Mouse (Mus musculus) central nervous system, embryonic 11.5 days (tissue): ENCODE measurements around the gene Gm21732. TPM values are rescaled to one million over a fixed set of nuclear protein-coding genes. Genes with fewer than 3 reads are reported as not detected.

ENCODE experiments used
- polyA plus RNA-seq: library from polyadenylated mRNA; depleted of rRNA; stranded (reverse); fragments of >200 nt; gene quantifications from 2 replicates; pipeline ENCODE4 v1.2.3, GENCODE M21; 2012; rRNA removed

Gene Gm21732
- not detected in 2 replicates for polyA plus RNA-seq

GRCm38 (mm10) chrY:38575591-38575990 is at the start of gene Gm21732:
Gene Gm21732, minus strand, starts transcription at chrY:38575691.

Other genes starting within 250 kb of the Gm21732 start
- not detected in 2 replicates for gene Gm20897, start 73.5 kb downstream of the Gm21732 start, polyA plus RNA-seq